15 mouse cellular contexts compared by ENCODE assay signal in genomic region chr2:112753316-112753715, GRCm38 (mm10).
"Had no signal": no experiment of that assay in that cellular context is flagged by ENCODE, and none has a peak within 500 bp of the region (broad histone marks: within the 10 kb centered on the region; RNA-seq: fewer than 3 reads in every experiment).

No protein-coding gene starts in this region.

- H3K4me2 ChIP-seq: neural tube, embryonic 13.5 days; neural tube, embryonic 15.5 days; stomach, embryonic 15.5 days had no signal

- H3K4me3 ChIP-seq: neural tube, embryonic 13.5 days; neural tube, embryonic 15.5 days; stomach, embryonic 15.5 days had no signal

- H3K9ac ChIP-seq: neural tube, embryonic 13.5 days; neural tube, embryonic 15.5 days; stomach, embryonic 15.5 days had no signal

- H3K27ac ChIP-seq: neural tube, embryonic 13.5 days; neural tube, embryonic 15.5 days; stomach, embryonic 15.5 days; stomach, postnatal 0 days had no signal

- DNase-seq: retina, postnatal 1 day; right cerebral cortex, postnatal 14 days; right cerebral cortex, postnatal 25 days; right cerebral cortex, postnatal 4 days; spleen, adult 18-20 months; thymus, adult 18-20 months; thymus, adult 2 months; thymus, postnatal 14 days; thymus, postnatal 25 days; thymus, postnatal 36 days; thymus, postnatal 4 days had no signal

- H3K4me1 ChIP-seq: neural tube, embryonic 13.5 days; neural tube, embryonic 15.5 days; stomach, embryonic 15.5 days had no signal

- H3K27me3 ChIP-seq: neural tube, embryonic 13.5 days; neural tube, embryonic 15.5 days; stomach, embryonic 15.5 days had no signal

- H3K36me3 ChIP-seq: neural tube, embryonic 13.5 days; neural tube, embryonic 15.5 days; stomach, embryonic 15.5 days had no signal

- H3K9me3 ChIP-seq: neural tube, embryonic 13.5 days; neural tube, embryonic 15.5 days; stomach, embryonic 15.5 days had no signal
